Mouse (Mus musculus): ENCODE data around the gene Tbc1d2.
"Not testable (repeated sequence)": the region's sequence is repeated elsewhere in the genome, so short reads cannot be mapped to it uniquely, and the experiment has no call there.

GRCm38 (mm10) chr4:46580799-46581243 is 69.2 kb downstream of the Tbc1d2 start:
- not testable (repeated sequence) for TF ChIP-seq CTCF (IDR thresholded peaks at IDR 0.05; ENCODE audit: extremely low read depth, insufficient read depth, insufficient read length, insufficient replicate concordance); POLR2A (IDR thresholded peaks at IDR 0.05; ENCODE audit: low read depth, low read length)

Measured in spleen, adult 2 months (tissue).